Mouse (Mus musculus): ENCODE measurements around the gene Capza2. TPM values are rescaled to one million over a fixed set of nuclear protein-coding genes. Genes with fewer than 3 reads are reported as not detected.

Gene Capza2
- total and polyA plus RNA-seq, 3 experiments, result 26.9 to 147 (median 130) TPM

GRCm38 (mm10) chr6:17621436-17621835 is 14.6 kb upstream of the Capza2 start:
- H3K9ac ChIP-seq (ENCODE audit: low read depth, low read length), result no peak overlapping the region
- no peaks in the 10 kb centered on the region for H3K27me3 ChIP-seq (ENCODE audit: control insufficient read depth, insufficient read depth, low read length)
- WGBS, result 52% methylated on average over 3 of the region's 3 CpGs
- no peak for DNase-seq
- no peaks in the 10 kb centered on the region for H3K36me3 ChIP-seq (ENCODE audit: control insufficient read depth, insufficient read depth, low read length)
- H3K79me2 ChIP-seq (replicated peaks; ENCODE audit: control insufficient read depth, insufficient read depth, low read length), result no peaks in the 10 kb centered on the region
- H3K27ac ChIP-seq, result no peak overlapping the region
- intact Hi-C loops (cut with DNase I), result no loop called here
- TF ChIP-seq POLR2A (IDR thresholded peaks at IDR 0.05; ENCODE audit: insufficient read depth, low read depth, low read length) (no peak), CTCF (IDR thresholded peaks at IDR 0.05) (no peak), EP300 (IDR thresholded peaks at IDR 0.05; ENCODE audit: insufficient read depth, low read depth, low read length) (no peak)
- H3K4me1 ChIP-seq (ENCODE audit: control insufficient read depth, insufficient read depth, low read length), result no peaks in the 10 kb centered on the region
- H3K4me3 ChIP-seq, result no peak overlapping the region

- TF ChIP-seq POLR2A (IDR thresholded peaks at IDR 0.05; ENCODE audit: insufficient read depth, low read depth, low read length) (no peak), EP300 (IDR thresholded peaks at IDR 0.05; ENCODE audit: insufficient read depth, low read depth, low read length) (no peak), CTCF (IDR thresholded peaks at IDR 0.05) (no peak)
- Histone ChIP-seq H3K4me1 (ENCODE audit: control insufficient read depth, insufficient read depth, low read length) (peaks cover 7% of the 10 kb centered on the region), H3K36me3 (ENCODE audit: control insufficient read depth, insufficient read depth, low read length) (peaks cover 8% of the 10 kb centered on the region), H3K4me3 (no peak overlapping the region), H3K79me2 (replicated peaks; ENCODE audit: control insufficient read depth, insufficient read depth, low read length) (no peaks in the 10 kb centered on the region), H3K9ac (ENCODE audit: low read depth, low read length) (no peak overlapping the region), H3K27ac (peak overlapping the region; percentile 41), H3K27me3 (ENCODE audit: control insufficient read depth, insufficient read depth, low read length) (no peaks in the 10 kb centered on the region)
- peak in 1 of 2 experiments; percentile 48 for DNase-seq
- 44% methylated on average over 6 of the region's 6 CpGs for WGBS
- intact Hi-C loops (cut with DNase I), result no loop called here
Measured at GRCm38 (mm10) chr6:17628701-17629455, 7.2 kb upstream of the Capza2 start.

GRCm38 (mm10) chr6:17629756-17630155 is 6.3 kb upstream of the Capza2 start:
- WGBS, result 72% methylated on average over 5 of the region's 5 CpGs
- H3K27me3 ChIP-seq (ENCODE audit: control insufficient read depth, insufficient read depth, low read length), result no peaks in the 10 kb centered on the region
- intact Hi-C loops (cut with DNase I), result no loop called here
- H3K36me3 ChIP-seq (ENCODE audit: control insufficient read depth, insufficient read depth, low read length), result peaks cover 8% of the 10 kb centered on the region
- DNase-seq, result no peak
- H3K79me2 ChIP-seq (replicated peaks; ENCODE audit: control insufficient read depth, insufficient read depth, low read length), result no peaks in the 10 kb centered on the region
- H3K4me3 ChIP-seq, result no peak overlapping the region
- no peak overlapping the region for H3K9ac ChIP-seq (ENCODE audit: low read depth, low read length)
- H3K27ac ChIP-seq, result peak overlapping the region; percentile 52; the same call in 1 of the 2 replicates
- no peak for TF ChIP-seq EP300 (IDR thresholded peaks at IDR 0.05; ENCODE audit: insufficient read depth, low read depth, low read length)
- no peak for TF ChIP-seq POLR2A (IDR thresholded peaks at IDR 0.05; ENCODE audit: insufficient read depth, low read depth, low read length)
- no peak for TF ChIP-seq CTCF (IDR thresholded peaks at IDR 0.05)
- peaks cover 7% of the 10 kb centered on the region for H3K4me1 ChIP-seq (ENCODE audit: control insufficient read depth, insufficient read depth, low read length)

GRCm38 (mm10) chr6:17631611-17632010 is 4.4 kb upstream of the Capza2 start:
- TF ChIP-seq POLR2A (IDR thresholded peaks at IDR 0.05; ENCODE audit: insufficient read depth, low read depth, low read length) (no peak), EP300 (IDR thresholded peaks at IDR 0.05; ENCODE audit: insufficient read depth, low read depth, low read length) (peak; percentile 59; the same call in 1 of the 2 replicates)
- peak in 1 of 2 experiments; percentile 33 for DNase-seq
- H3K27ac ChIP-seq, result no peak overlapping the region

GRCm38 (mm10) chr6:17633819-17634218 is 2.2 kb upstream of the Capza2 start:
- no peak overlapping the region for H3K9ac ChIP-seq (ENCODE audit: low read depth, low read length)
- 50% methylated on average over 3 of the region's 3 CpGs for WGBS
- no peak for DNase-seq
- intact Hi-C loops (cut with DNase I), result no loop called here
- H3K79me2 ChIP-seq (replicated peaks; ENCODE audit: control insufficient read depth, insufficient read depth, low read length), result no peaks in the 10 kb centered on the region
- TF ChIP-seq CTCF (IDR thresholded peaks at IDR 0.05) (no peak), EP300 (IDR thresholded peaks at IDR 0.05; ENCODE audit: insufficient read depth, low read depth, low read length) (no peak), POLR2A (IDR thresholded peaks at IDR 0.05; ENCODE audit: insufficient read depth, low read depth, low read length) (no peak)
- H3K36me3 ChIP-seq (ENCODE audit: control insufficient read depth, insufficient read depth, low read length), result peaks cover 10% of the 10 kb centered on the region
- no peak overlapping the region for H3K27ac ChIP-seq
- H3K27me3 ChIP-seq (ENCODE audit: control insufficient read depth, insufficient read depth, low read length), result no peaks in the 10 kb centered on the region
- H3K4me1 ChIP-seq (ENCODE audit: control insufficient read depth, insufficient read depth, low read length), result peaks cover 6% of the 10 kb centered on the region
- H3K4me3 ChIP-seq, result no peak overlapping the region

More at GRCm38 (mm10) chr6:17631611-17632010, 4.4 kb upstream of the Capza2 start:
- Histone ChIP-seq H3K27me3 (ENCODE audit: control insufficient read depth, insufficient read depth, low read length) (no peaks in the 10 kb centered on the region), H3K4me3 (no peak overlapping the region), H3K36me3 (ENCODE audit: control insufficient read depth, insufficient read depth, low read length) (peaks cover 8% of the 10 kb centered on the region), H3K9ac (ENCODE audit: low read depth, low read length) (no peak overlapping the region), H3K4me1 (ENCODE audit: control insufficient read depth, insufficient read depth, low read length) (peaks cover 9% of the 10 kb centered on the region), H3K79me2 (replicated peaks; ENCODE audit: control insufficient read depth, insufficient read depth, low read length) (no peaks in the 10 kb centered on the region)
- 28% methylated on average over 5 of the region's 5 CpGs for WGBS
- intact Hi-C loops (cut with DNase I), result no loop called here

GRCm38 (mm10) chr6:17634992-17635391 is 1.0 kb upstream of the Capza2 start:
- Histone ChIP-seq H3K27me3 (ENCODE audit: control insufficient read depth, insufficient read depth, low read length) (no peaks in the 10 kb centered on the region), H3K36me3 (ENCODE audit: control insufficient read depth, insufficient read depth, low read length) (peaks cover 12% of the 10 kb centered on the region), H3K27ac (peak overlapping the region; percentile 60; the same call in 1 of the 2 replicates), H3K9ac (ENCODE audit: low read depth, low read length) (no peak overlapping the region), H3K4me3 (no peak overlapping the region), H3K4me1 (ENCODE audit: control insufficient read depth, insufficient read depth, low read length) (peaks cover 8% of the 10 kb centered on the region), H3K79me2 (replicated peaks; ENCODE audit: control insufficient read depth, insufficient read depth, low read length) (0 out of 2 replicates have a peak, but pooled peaks cover under 1% of the 10 kb centered on the region)
- no peak for TF ChIP-seq POLR2A (IDR thresholded peaks at IDR 0.05; ENCODE audit: insufficient read depth, low read depth, low read length)
- no peak for TF ChIP-seq CTCF (IDR thresholded peaks at IDR 0.05)
- no peak for TF ChIP-seq EP300 (IDR thresholded peaks at IDR 0.05; ENCODE audit: insufficient read depth, low read depth, low read length)
- WGBS, result 79% methylated on average over 3 of the region's 3 CpGs
- DNase-seq, result no peak
- intact Hi-C loops (cut with DNase I), result loop anchor here (5.0 kb wide), 1 partner anchor 57 kb away; the partner anchor contains the start of gene St7
